Mouse (Mus musculus) heart, adult 2 months (tissue): ENCODE data around the gene Mob3b.

Source experiments
- CTCF ChIP-seq: fragments of 200-600 bp; IDR thresholded peaks from 2 replicates; pipeline ENCODE4 v1.8.1; 2022; ENCODE audit warnings: antibody characterized with exemption, mild to moderate bottlenecking, moderate library complexity
- POLR2A ChIP-seq: fragments of 200-500 bp; IDR thresholded peaks from 2 replicates; pipeline ENCODE4 v1.6.1; 2011; ENCODE audit warnings: mild to moderate bottlenecking, low read depth, low read length, control low read depth; ENCODE audit not compliant: insufficient read depth

DNA sequence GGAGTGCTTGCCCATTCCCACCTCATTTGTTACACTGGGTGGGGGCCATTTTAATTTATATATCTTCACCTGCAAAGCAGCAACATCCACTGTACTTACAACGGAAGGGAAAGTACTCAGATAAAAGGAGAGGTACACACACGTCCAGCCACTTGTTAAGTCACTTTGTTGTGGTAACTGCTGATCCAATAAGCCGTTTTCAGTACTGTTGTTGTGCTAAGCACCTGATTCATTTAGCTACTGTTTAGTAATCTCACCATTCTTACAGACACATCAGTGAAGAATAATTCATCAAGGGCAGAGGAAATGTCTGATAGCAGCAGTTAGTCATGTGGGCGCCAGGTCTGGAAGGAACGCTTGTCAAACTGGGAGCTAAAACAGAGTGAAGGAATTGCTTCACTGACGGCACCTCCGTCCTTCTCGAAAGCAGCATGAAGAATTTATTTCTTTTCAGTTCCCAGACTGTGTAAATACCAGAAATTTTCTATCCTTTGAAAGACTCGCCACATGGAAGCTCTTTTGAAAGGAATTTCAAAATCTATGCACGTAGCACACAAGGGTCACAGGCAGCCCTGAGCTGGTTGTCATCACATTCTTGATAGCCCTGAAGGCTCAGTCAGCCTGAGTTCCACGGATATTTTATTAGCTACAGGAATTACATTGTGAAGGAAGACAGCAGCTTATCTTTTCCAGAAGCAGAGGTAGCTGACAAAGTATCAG lies 150.6 kb downstream of the Mob3b start:
- TF ChIP-seq CTCF, result no peak
- no peak for TF ChIP-seq POLR2A
